Mouse (Mus musculus): Measurements from ENCODE around the gene Baz1b. TPM values are rescaled to one million over a fixed set of nuclear protein-coding genes. Genes with fewer than 3 reads are reported as not detected.

Baz1b gene
- polyA plus RNA-seq, 1 experiment from 2014 or later: 68.1 TPM

DNA sequence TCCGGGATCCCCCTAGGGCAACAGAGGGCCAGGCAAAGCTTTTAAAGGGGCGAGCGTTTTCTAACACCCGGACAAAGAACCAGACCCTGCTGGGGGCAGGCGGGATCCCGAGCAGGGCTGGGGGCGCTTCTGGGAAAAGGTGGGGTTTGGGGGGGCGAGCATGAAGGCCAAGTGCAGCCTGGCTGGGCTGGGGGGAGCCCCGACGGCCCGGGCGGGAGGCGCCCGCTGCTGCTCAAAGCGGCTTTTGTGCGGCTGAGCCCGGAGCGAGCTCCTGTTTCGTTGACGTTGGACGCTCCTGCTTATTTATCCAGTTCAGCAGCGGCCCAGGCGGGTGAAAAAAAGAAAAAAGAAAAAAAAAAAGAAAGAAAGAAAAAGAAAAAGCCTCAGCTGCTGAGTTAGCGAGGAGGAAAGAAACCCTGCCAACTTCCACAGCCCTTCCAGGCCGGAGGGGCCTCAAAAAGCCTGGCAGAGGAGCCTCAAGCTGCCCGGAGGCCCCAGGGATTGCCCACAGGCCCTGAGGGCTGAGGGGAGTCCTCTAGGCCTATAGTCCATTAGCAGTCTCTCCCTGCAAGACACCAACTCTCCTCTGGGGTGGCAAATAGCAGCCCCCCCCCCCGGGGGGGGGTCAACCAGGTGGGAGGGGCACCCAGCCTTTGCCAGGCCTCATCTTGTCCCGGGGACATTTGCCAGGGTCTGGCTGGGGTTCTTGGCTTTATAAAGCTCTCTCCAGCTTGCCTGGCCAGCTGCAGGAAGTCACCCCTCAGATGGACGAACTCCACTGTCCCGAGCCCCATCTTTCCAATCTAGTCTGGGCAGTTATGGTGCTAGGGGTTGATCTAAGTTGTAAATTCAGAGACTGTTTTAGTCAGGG lies 71.5 kb downstream of the Baz1b start:
- WGBS: 9% methylated on average over 30 of the region's 30 CpGs
- Histone ChIP-seq H3K27me3 (0 out of 2 replicates have a peak, but pooled peaks cover 3% of the 10 kb centered on the region), H3K9me3 (peaks cover 7% of the 10 kb centered on the region; the same call in 1 of the 2 replicates), H3K4me2 (replicated peaks) (peak overlapping the region; percentile 47), H3K36me3 (no peaks in the 10 kb centered on the region), H3K4me1 (peaks cover 33% of the 10 kb centered on the region), H3K4me3 (peak overlapping the region; percentile 21), H3K27ac (replicated peaks) (peak overlapping the region; percentile 89), H3K9ac (replicated peaks) (peak overlapping the region; percentile 45)
- ATAC-seq (ENCODE audit: low FRiP score, low read depth): no peak

DNA sequence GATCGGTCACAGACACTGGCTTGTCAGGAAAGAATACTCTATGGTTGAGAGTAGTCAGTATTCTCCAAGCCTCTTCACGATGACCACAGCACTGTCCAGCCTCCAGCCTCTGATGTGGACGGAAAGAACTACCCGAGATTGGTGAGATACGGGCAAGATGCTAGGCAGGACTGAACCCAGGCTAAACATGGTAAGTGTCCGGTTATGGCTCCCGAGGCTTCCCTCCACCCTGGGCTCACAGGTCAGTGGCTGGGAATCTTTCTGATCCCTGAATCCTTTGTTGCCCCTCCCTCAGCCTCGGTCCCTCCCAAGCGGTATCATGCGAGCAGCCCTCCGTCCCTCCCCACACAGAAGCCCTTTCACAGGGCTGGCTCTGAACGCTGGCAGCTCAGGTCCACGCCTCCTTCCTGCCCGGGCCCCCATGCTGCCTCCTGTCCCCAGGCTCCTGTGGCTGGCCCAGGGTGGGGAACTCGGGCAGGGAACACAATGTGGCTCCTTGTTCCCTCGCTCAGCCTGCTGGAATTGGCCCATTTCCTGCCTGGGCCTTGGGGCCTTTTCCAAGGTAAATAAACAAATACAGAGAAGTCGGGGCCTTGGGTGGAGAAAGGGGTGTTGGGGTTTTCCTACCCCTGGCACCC lies 76.9 kb downstream of the Baz1b start:
- no peak overlapping the region for H3K4me3 ChIP-seq
- H3K36me3 ChIP-seq: no peaks in the 10 kb centered on the region
- 0 out of 2 replicates have a peak, but pooled peaks cover 3% of the 10 kb centered on the region for H3K27me3 ChIP-seq
- H3K4me1 ChIP-seq: peaks cover 23% of the 10 kb centered on the region
- peak; percentile 71 for ATAC-seq (ENCODE audit: low FRiP score, low read depth)
- 22% methylated on average over 17 of the region's 17 CpGs for WGBS
- peak overlapping the region; percentile 28 for H3K4me2 ChIP-seq (replicated peaks)
- H3K9ac ChIP-seq (replicated peaks): no peak overlapping the region
- peak overlapping the region; percentile 56 for H3K27ac ChIP-seq (replicated peaks)
- H3K9me3 ChIP-seq: no peaks in the 10 kb centered on the region

DNA sequence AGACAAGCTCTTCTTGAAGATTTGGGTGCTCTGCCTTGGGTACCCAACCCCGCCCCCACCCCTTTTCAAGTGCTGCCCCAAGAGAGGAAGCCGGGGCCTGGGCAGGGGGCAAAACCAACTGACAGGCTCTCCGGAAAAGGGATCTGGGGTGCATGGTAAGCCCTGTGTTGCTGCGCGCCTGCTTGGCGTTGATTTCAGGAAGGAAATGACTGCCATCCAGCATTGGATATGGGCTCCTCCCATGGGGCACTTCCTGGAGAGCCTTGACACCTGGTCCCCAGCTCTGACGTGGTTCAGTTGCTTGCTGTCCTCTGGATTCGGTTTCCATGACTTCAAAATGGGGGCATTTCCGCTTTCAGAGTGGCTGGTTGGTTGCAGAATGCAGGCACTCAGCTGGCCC lies 77.5 kb downstream of the Baz1b start:
- peaks cover 22% of the 10 kb centered on the region for H3K4me1 ChIP-seq
- peak overlapping the region; percentile 56 for H3K27ac ChIP-seq (replicated peaks)
- no peak overlapping the region for H3K4me3 ChIP-seq
- no peaks in the 10 kb centered on the region for H3K36me3 ChIP-seq
- ATAC-seq (ENCODE audit: low FRiP score, low read depth): no peak
- H3K9me3 ChIP-seq: no peaks in the 10 kb centered on the region
- H3K4me2 ChIP-seq (replicated peaks): no peak overlapping the region
- no peak overlapping the region for H3K9ac ChIP-seq (replicated peaks)
- 0 out of 2 replicates have a peak, but pooled peaks cover 3% of the 10 kb centered on the region for H3K27me3 ChIP-seq
- WGBS: 50% methylated on average over 9 of the region's 9 CpGs

DNA sequence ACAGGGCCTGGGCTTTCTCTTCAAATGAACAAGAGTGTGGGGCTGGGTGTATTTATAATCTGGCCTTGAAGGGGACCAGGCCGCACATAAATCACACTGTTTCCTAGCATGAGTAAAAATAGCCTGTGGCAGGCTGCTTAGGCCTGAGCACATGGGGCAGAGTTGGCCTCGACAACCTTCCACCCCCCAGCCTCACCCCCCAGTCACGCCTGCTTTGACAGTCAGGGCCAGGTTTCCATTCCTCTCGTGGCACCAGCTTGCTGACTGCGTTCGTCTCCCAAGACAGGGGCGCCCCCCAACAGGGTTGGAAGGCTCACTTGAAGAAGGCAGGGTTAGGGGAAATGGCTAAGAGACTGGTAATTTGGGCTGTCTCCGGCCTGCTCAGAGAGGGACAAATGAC lies 82.4 kb downstream of the Baz1b start:
- Histone ChIP-seq H3K27me3 (no peaks in the 10 kb centered on the region), H3K9me3 (no peaks in the 10 kb centered on the region), H3K9ac (replicated peaks) (no peak overlapping the region), H3K27ac (replicated peaks) (no peak overlapping the region), H3K4me3 (no peak overlapping the region), H3K4me2 (replicated peaks) (no peak overlapping the region), H3K4me1 (peaks cover 20% of the 10 kb centered on the region), H3K36me3 (no peaks in the 10 kb centered on the region)
- WGBS: 85% methylated on average over 8 of the region's 8 CpGs
- ATAC-seq (ENCODE audit: low FRiP score, low read depth): no peak

DNA sequence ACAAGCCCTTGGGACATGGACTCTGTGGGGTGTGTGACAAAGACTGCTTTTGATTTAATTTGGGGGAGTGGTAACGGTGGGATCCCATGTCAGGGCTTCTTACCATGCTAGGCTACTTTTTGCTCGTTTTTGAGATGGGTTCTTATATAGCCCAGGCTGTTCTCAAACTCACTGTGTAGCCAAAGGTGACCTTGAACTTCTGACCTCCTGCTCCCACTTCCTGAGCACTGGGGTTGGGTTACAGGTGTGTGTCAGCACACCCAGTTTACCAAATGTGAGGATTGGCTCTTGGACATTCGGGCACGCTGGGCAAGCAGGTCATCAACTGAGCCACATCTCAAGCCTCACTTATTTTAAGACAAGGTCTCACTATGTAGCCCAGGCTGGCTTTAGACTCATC lies 83.3 kb downstream of the Baz1b start:
- no peak overlapping the region for H3K27ac ChIP-seq (replicated peaks)
- 91% methylated on average over 4 of the region's 4 CpGs for WGBS
- H3K36me3 ChIP-seq: no peaks in the 10 kb centered on the region
- H3K9me3 ChIP-seq: no peaks in the 10 kb centered on the region
- H3K4me2 ChIP-seq (replicated peaks): no peak overlapping the region
- H3K4me3 ChIP-seq: no peak overlapping the region
- H3K27me3 ChIP-seq: no peaks in the 10 kb centered on the region
- no peak overlapping the region for H3K9ac ChIP-seq (replicated peaks)
- no peak for ATAC-seq (ENCODE audit: low FRiP score, low read depth)
- peaks cover 26% of the 10 kb centered on the region for H3K4me1 ChIP-seq

DNA sequence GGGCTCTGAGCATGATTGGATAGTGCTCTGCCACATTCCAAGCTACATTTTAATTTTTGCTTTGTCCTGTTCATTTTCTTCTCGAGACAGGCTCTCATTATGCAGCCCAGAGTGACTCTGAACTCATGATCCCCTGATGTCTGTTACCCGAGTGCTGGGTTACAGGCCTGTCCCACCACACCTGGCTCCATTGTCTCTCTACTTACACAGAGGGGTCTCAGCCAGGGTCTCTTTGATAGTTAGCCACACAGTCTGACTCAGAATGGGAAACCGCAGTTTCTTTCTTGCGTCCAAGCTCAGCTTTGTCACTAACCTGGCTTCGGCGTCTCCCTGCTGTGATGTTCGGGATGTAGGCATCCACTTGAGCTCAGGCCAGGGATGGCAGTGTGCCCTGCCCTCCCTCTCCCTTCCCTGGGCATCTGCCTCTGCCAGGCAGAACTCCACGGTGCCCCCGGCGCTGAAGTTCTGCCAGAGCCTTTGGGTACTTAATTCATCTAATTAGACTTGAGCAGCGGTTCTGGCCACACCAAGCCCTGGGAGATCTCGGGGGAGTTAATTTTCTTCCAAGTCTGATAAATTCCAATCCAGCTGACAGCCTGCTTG lies 84.6 kb downstream of the Baz1b start:
- WGBS: 59% methylated on average over 12 of the region's 12 CpGs
- Histone ChIP-seq H3K36me3 (no peaks in the 10 kb centered on the region), H3K4me2 (replicated peaks) (no peak overlapping the region), H3K4me1 (peaks cover 30% of the 10 kb centered on the region), H3K9ac (replicated peaks) (no peak overlapping the region), H3K27me3 (peaks cover 11% of the 10 kb centered on the region), H3K27ac (replicated peaks) (peak overlapping the region; percentile 25; the same call in 1 of the 2 replicates), H3K4me3 (no peak overlapping the region), H3K9me3 (no peaks in the 10 kb centered on the region)
- no peak for ATAC-seq (ENCODE audit: low FRiP score, low read depth)

DNA sequence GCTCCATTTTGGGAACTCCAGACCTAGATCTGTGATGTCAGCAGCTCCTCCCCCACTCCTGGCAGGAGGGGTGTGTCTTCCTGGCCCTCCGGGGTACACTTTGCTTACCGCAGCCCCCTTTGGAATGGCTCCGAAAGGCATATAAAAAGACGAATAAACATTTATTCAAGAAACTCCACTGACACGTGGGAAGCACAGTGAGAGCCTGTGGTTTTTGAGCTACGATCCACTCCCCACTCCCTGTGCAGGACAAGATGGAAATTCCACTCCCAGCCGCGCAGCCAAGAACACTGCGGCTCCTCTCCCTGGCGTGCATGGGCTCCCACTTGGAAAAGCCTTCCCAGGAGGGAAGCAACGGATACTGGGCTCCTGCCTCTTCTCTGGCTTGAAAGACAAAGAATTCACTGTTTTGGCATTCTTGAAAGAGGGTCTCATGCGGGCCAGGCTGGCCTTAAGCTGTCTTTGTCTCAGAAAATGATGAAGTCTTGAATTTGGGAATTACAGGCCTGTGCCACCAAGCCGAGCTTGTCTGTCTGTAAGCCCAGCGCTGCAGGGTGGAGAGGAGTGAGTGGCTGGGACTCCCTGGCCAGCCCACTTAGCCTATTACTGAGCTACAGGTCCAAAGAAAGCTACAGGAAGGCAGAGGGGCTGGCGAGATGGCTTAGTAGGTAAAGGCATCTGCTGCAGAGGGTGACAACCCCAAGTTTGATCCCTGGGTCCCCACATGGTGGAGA lies 87.8 kb downstream of the Baz1b start:
- Histone ChIP-seq H3K27me3 (peaks cover 16% of the 10 kb centered on the region), H3K9ac (replicated peaks) (0 out of 2 replicates have a peak overlapping the region, but pooled peaks have one; percentile 11), H3K36me3 (no peaks in the 10 kb centered on the region), H3K4me1 (peaks cover 33% of the 10 kb centered on the region), H3K4me3 (0 out of 2 replicates have a peak overlapping the region, but pooled peaks have one; percentile 6), H3K4me2 (replicated peaks) (peak overlapping the region; percentile 26), H3K27ac (replicated peaks) (peak overlapping the region; percentile 71), H3K9me3 (no peaks in the 10 kb centered on the region)
- 9% methylated on average over 15 of the region's 15 CpGs for WGBS
- ATAC-seq (ENCODE audit: low FRiP score, low read depth): no peak

DNA sequence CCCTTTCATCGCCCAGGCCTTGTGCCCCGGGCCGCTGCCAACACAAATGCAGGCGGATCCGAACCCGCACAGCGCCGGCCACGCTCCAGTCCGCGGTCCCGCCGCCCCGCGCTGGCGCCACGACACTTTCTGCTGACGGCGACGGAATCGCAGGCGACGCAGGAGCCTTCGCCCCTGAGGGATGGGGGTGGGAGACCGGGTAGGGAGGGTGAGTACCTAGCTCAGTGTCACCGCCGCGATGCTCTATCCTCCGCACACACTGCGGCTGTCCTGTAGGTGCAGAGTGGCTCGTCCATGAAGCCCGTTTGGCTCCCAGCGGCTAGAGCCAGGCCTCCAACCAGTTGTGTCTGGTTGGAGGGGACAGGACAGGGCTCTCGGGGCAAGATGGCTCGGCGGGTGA lies 89.5 kb downstream of the Baz1b start:
- no peak for ATAC-seq (ENCODE audit: low FRiP score, low read depth)
- 3% methylated on average over 36 of the region's 36 CpGs for WGBS
- no peak overlapping the region; the same call in 1 of the 2 replicates for H3K9ac ChIP-seq (replicated peaks)

DNA sequence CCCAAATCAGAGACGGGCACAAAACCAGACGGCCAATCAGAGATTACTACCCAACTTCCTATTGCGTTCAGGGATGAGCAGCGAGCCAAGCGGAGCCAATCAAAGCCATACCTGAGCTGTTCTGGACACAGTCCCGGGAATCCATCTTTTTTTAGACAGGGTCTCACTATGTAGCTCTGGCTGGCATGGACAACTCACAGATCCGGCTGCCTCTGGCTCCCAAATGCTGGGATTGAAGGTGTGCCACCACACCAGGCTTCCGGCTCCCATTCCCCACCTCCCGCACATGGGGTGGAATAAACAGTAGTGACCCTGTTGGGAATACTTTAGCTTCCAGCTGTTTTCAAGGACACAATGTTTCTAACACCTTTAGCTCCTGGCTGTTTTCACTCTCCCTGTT lies 93.2 kb downstream of the Baz1b start:
- peaks cover 8% of the 10 kb centered on the region for H3K4me1 ChIP-seq
- ATAC-seq (ENCODE audit: low FRiP score, low read depth): no peak
- H3K27me3 ChIP-seq: peaks cover 16% of the 10 kb centered on the region
- WGBS: 87% methylated on average over 9 of the region's 9 CpGs
- no peak overlapping the region for H3K9ac ChIP-seq (replicated peaks)
- H3K4me2 ChIP-seq (replicated peaks): no peak overlapping the region
- no peak overlapping the region for H3K27ac ChIP-seq (replicated peaks)
- H3K9me3 ChIP-seq: no peaks in the 10 kb centered on the region
- H3K36me3 ChIP-seq: no peaks in the 10 kb centered on the region
- no peak overlapping the region for H3K4me3 ChIP-seq

More for the DNA sequence above, 89.5 kb downstream of the Baz1b start:
- no peaks in the 10 kb centered on the region for H3K9me3 ChIP-seq
- H3K4me2 ChIP-seq (replicated peaks): peak overlapping the region; percentile 46
- no peaks in the 10 kb centered on the region for H3K36me3 ChIP-seq
- peaks cover 16% of the 10 kb centered on the region for H3K27me3 ChIP-seq
- H3K27ac ChIP-seq (replicated peaks): no peak overlapping the region
- peaks cover 30% of the 10 kb centered on the region for H3K4me1 ChIP-seq
- peak overlapping the region; percentile 27 for H3K4me3 ChIP-seq

DNA sequence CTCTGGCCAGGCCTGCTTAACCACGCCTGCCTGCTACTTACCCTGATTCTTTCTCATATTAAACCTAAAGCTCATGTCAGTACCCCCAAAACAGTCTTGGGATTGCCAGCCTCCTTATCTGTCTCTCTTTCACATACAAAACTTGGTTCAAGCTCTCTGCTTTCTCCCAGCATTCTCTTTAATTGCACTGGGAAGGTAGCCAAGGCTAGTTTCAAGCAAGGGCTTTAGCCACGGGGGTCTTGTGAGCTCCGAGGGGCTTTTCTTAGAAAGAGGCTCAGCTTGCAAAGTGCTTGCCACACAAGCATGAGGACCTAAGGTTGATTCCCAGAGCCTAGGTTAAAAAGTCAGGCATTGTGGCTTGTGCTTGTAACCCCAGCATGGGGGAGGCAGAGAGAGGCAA lies 98.1 kb downstream of the Baz1b start:
- Histone ChIP-seq H3K9me3 (no peaks in the 10 kb centered on the region), H3K27ac (replicated peaks) (no peak overlapping the region), H3K27me3 (no peaks in the 10 kb centered on the region), H3K4me1 (no peaks in the 10 kb centered on the region), H3K36me3 (no peaks in the 10 kb centered on the region), H3K4me3 (no peak overlapping the region), H3K9ac (replicated peaks) (no peak overlapping the region), H3K4me2 (replicated peaks) (no peak overlapping the region)
- no peak for ATAC-seq (ENCODE audit: low FRiP score, low read depth)
- 62% methylated on average over 3 of the region's 3 CpGs for WGBS

DNA sequence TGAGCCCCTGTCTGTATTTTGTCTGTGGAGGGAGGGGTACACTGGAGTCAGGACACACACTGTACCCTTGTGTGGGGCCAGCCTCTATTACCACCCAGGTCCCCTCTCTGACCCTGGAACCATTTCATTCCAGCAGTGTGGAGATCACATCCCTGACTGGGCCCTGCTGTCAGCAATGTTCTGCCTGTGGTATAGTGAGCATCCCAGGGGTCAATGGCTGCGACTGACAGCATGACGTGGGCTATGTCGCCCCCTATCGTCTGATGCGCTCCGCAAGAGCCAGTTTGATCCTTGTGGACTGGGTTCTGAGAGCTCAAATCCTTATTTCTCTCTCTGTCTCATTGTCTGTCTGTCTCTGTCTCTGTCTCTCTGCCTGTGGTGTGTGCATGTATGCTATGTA lies 99.1 kb downstream of the Baz1b start:
- ATAC-seq (ENCODE audit: low FRiP score, low read depth): peak; percentile 79
- Histone ChIP-seq H3K4me1 (0 out of 2 replicates have a peak, but pooled peaks cover 2% of the 10 kb centered on the region), H3K27me3 (no peaks in the 10 kb centered on the region), H3K9me3 (no peaks in the 10 kb centered on the region), H3K27ac (replicated peaks) (no peak overlapping the region), H3K36me3 (no peaks in the 10 kb centered on the region), H3K9ac (replicated peaks) (no peak overlapping the region), H3K4me2 (replicated peaks) (no peak overlapping the region), H3K4me3 (no peak overlapping the region)
- WGBS: under 1% methylated on average over 6 of the region's 6 CpGs

Measured in midbrain, embryonic 12.5 days (tissue).